In genomic region chr6:58899076-58899475, GRCm38 (mm10) we compare ENCODE assay signal across 22 mouse cellular contexts.
"Had no signal": no experiment of that assay in that cellular context is flagged by ENCODE, and none has a peak within 500 bp of the region (broad histone marks: within the 10 kb centered on the region; RNA-seq: fewer than 3 reads in every experiment).

No protein-coding gene starts in this region.

- H3K4me3 ChIP-seq: kidney, embryonic 15.5 days; limb, embryonic 10.5 days; limb, embryonic 13.5 days; liver, embryonic 12.5 days; liver, embryonic 15.5 days; lung, embryonic 15.5 days; megakaryocyte, embryonic 14.5 days; midbrain, embryonic 10.5 days; midbrain, embryonic 13.5 days; stomach, embryonic 15.5 days had no signal

- H3K9ac ChIP-seq: kidney, embryonic 15.5 days; limb, embryonic 13.5 days; liver, embryonic 12.5 days; liver, embryonic 15.5 days; lung, embryonic 15.5 days; midbrain, embryonic 13.5 days; stomach, embryonic 15.5 days had no signal

- H3K36me3 ChIP-seq: kidney, embryonic 15.5 days; limb, embryonic 10.5 days; limb, embryonic 13.5 days; liver, embryonic 12.5 days; liver, embryonic 15.5 days; lung, embryonic 15.5 days; midbrain, embryonic 10.5 days; stomach, embryonic 15.5 days had no signal

- H3K27me3 ChIP-seq: kidney, embryonic 15.5 days; limb, embryonic 13.5 days; liver, embryonic 12.5 days; liver, embryonic 15.5 days; lung, embryonic 15.5 days; megakaryocyte, embryonic 14.5 days; midbrain, embryonic 13.5 days; stomach, embryonic 15.5 days had no signal

- H3K9me3 ChIP-seq: kidney, embryonic 15.5 days; limb, embryonic 10.5 days; limb, embryonic 13.5 days; liver, embryonic 12.5 days; liver, embryonic 15.5 days; lung, embryonic 15.5 days; megakaryocyte, embryonic 14.5 days; midbrain, embryonic 10.5 days; midbrain, embryonic 13.5 days; stomach, embryonic 15.5 days had no signal

- ATAC-seq: liver, embryonic 12.5 days; midbrain, embryonic 13.5 days; midbrain, embryonic 16.5 days had no signal

- H3K4me1 ChIP-seq: kidney, embryonic 15.5 days; liver, embryonic 12.5 days; liver, embryonic 15.5 days; lung, embryonic 15.5 days; midbrain, embryonic 10.5 days; stomach, embryonic 15.5 days had no signal

- DNase-seq: kidney, postnatal 10 days; kidney, postnatal 36 days; layer of hippocampus, adult 9-11 months; liver; lung, adult 18-20 months; lung, postnatal 10 days; lung, postnatal 36 days; right cerebral cortex, adult 18-20 months; right cerebral cortex, postnatal 25 days; spleen, adult 18-20 months; thymus, postnatal 25 days had no signal

- H3K27ac ChIP-seq: kidney, embryonic 15.5 days; limb, embryonic 10.5 days; limb, embryonic 13.5 days; liver, embryonic 12.5 days; liver, embryonic 15.5 days; lung, embryonic 15.5 days; midbrain, embryonic 10.5 days; midbrain, embryonic 13.5 days; stomach, embryonic 15.5 days had no signal

- H3K4me2 ChIP-seq: kidney, embryonic 15.5 days; limb, embryonic 13.5 days; liver, embryonic 12.5 days; liver, embryonic 15.5 days; lung, embryonic 15.5 days; midbrain, embryonic 13.5 days; stomach, embryonic 15.5 days had no signal
